Mouse (Mus musculus): ENCODE results near the gene Papss2. TPM values are rescaled to one million over a fixed set of nuclear protein-coding genes. Genes with fewer than 3 reads are reported as not detected.

The Papss2 gene
- polyA plus RNA-seq, 1 experiment from 2014 or later = 27.5 TPM

GRCm38 (mm10) chr19:32641535-32641934 is 45.9 kb downstream of the Papss2 start:
- Histone ChIP-seq H3K9ac (no peak overlapping the region), H3K27me3 (replicated peaks) (no peaks in the 10 kb centered on the region), H3K27ac (ENCODE audit: poor library complexity, severe bottlenecking) (no peak overlapping the region), H3K9me3 (replicated peaks) (0 out of 2 replicates have a peak, but pooled peaks cover 3% of the 10 kb centered on the region), H3K4me1 (replicated peaks) (peaks cover 19% of the 10 kb centered on the region), H3K36me3 (peaks cover 20% of the 10 kb centered on the region), H3K4me2 (no peak overlapping the region), H3K4me3 (no peak overlapping the region)
- 82% methylated on average over 7 of the region's 7 CpGs for WGBS
- ATAC-seq (ENCODE audit: insufficient number of reproducible peaks, low FRiP score) = no peak

GRCm38 (mm10) chr19:32641995-32642394 is 46.4 kb downstream of the Papss2 start:
- no peak overlapping the region for H3K27ac ChIP-seq (ENCODE audit: poor library complexity, severe bottlenecking)
- no peaks in the 10 kb centered on the region for H3K27me3 ChIP-seq (replicated peaks)
- peaks cover 15% of the 10 kb centered on the region for H3K4me1 ChIP-seq (replicated peaks)
- no peak overlapping the region for H3K4me3 ChIP-seq
- peaks cover 20% of the 10 kb centered on the region for H3K36me3 ChIP-seq
- H3K9me3 ChIP-seq (replicated peaks) = 0 out of 2 replicates have a peak, but pooled peaks cover 3% of the 10 kb centered on the region
- WGBS = 83% methylated on average over 8 of the region's 8 CpGs
- no peak overlapping the region for H3K9ac ChIP-seq
- ATAC-seq (ENCODE audit: insufficient number of reproducible peaks, low FRiP score) = no peak
- no peak overlapping the region for H3K4me2 ChIP-seq

GRCm38 (mm10) chr19:32643642-32644041 is 48.1 kb downstream of the Papss2 start:
- Histone ChIP-seq H3K36me3 (peaks cover 20% of the 10 kb centered on the region), H3K4me3 (no peak overlapping the region), H3K9ac (no peak overlapping the region), H3K4me2 (no peak overlapping the region), H3K27ac (ENCODE audit: poor library complexity, severe bottlenecking) (no peak overlapping the region), H3K9me3 (replicated peaks) (0 out of 2 replicates have a peak, but pooled peaks cover 3% of the 10 kb centered on the region), H3K27me3 (replicated peaks) (no peaks in the 10 kb centered on the region), H3K4me1 (replicated peaks) (peaks cover 9% of the 10 kb centered on the region)
- 85% methylated on average over 3 of the region's 3 CpGs for WGBS
- ATAC-seq (ENCODE audit: insufficient number of reproducible peaks, low FRiP score) = no peak

GRCm38 (mm10) chr19:32645939-32646338 is 50.3 kb downstream of the Papss2 start:
- Histone ChIP-seq H3K9me3 (replicated peaks) (0 out of 2 replicates have a peak, but pooled peaks cover 3% of the 10 kb centered on the region), H3K4me3 (no peak overlapping the region), H3K36me3 (peaks cover 14% of the 10 kb centered on the region), H3K27ac (ENCODE audit: poor library complexity, severe bottlenecking) (no peak overlapping the region), H3K4me1 (replicated peaks) (peaks cover 9% of the 10 kb centered on the region), H3K27me3 (replicated peaks) (no peaks in the 10 kb centered on the region), H3K4me2 (no peak overlapping the region), H3K9ac (no peak overlapping the region)
- no peak for ATAC-seq (ENCODE audit: insufficient number of reproducible peaks, low FRiP score)
- 86% methylated on average over 7 of the region's 7 CpGs for WGBS

GRCm38 (mm10) chr19:32646382-32646781 is 50.8 kb downstream of the Papss2 start:
- H3K9ac ChIP-seq = no peak overlapping the region
- peaks cover 9% of the 10 kb centered on the region for H3K4me1 ChIP-seq (replicated peaks)
- no peak for ATAC-seq (ENCODE audit: insufficient number of reproducible peaks, low FRiP score)
- H3K4me3 ChIP-seq = no peak overlapping the region
- no peaks in the 10 kb centered on the region for H3K27me3 ChIP-seq (replicated peaks)
- WGBS = 87% methylated on average over 3 of the region's 3 CpGs
- 0 out of 2 replicates have a peak, but pooled peaks cover 3% of the 10 kb centered on the region for H3K9me3 ChIP-seq (replicated peaks)
- H3K27ac ChIP-seq (ENCODE audit: poor library complexity, severe bottlenecking) = no peak overlapping the region
- no peak overlapping the region for H3K4me2 ChIP-seq
- peaks cover 14% of the 10 kb centered on the region for H3K36me3 ChIP-seq

DNA sequence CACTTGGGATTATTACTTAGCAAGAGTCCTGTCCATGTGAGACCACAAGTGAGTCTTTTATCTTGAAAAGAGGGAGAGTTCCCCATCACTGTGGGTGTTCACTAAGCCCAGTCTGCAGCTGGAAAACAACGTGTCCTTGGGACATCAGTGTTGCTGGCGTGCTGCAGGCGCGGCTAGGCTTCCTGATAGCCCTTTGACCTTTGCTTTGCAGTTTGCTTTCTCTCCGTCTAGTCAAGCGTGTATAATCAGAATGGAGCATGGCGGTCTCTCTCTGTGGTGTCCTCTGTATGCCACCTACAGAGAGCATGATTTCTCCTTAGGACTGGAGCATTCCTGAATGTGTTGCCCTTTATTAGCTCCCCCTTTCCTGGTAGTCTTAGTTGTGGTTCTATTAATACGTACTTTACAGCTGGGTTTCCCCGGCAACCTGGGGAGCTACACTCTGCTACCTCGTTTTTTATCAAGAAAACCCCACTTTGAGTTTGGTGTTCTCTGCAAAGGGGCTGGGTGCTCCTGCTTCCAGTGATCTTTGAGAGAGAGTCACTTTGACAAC is 52.5 kb downstream of the Papss2 start:
- H3K27me3 ChIP-seq (replicated peaks) = no peaks in the 10 kb centered on the region
- H3K4me2 ChIP-seq = peak overlapping the region; percentile 22
- H3K27ac ChIP-seq (ENCODE audit: poor library complexity, severe bottlenecking) = no peak overlapping the region
- WGBS = 21% methylated on average over 10 of the region's 10 CpGs
- H3K4me3 ChIP-seq = no peak overlapping the region
- H3K36me3 ChIP-seq = peaks cover 8% of the 10 kb centered on the region
- no peak overlapping the region for H3K9ac ChIP-seq
- peaks cover 9% of the 10 kb centered on the region for H3K4me1 ChIP-seq (replicated peaks)
- H3K9me3 ChIP-seq (replicated peaks) = 0 out of 2 replicates have a peak, but pooled peaks cover 3% of the 10 kb centered on the region
- ATAC-seq (ENCODE audit: insufficient number of reproducible peaks, low FRiP score) = no peak

DNA sequence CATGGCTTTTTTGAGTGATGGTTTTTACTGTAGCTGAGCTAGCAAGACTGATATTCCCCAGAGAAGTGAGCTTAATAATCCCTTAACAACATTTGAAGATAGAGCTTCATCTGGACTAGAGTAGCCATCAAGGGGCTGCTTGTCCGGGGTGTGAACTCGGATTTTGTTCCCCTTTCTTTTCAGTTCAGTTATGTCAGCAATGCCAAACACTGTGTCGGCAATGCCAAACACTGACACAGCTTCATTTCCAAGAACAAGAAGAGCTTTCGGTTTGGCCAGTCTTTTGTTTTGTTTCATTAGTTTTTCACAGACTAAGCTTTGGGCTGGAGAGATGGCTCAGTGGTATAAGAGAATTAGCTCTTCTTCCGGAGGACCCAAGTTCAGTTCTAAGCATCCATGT is 55.5 kb downstream of the Papss2 start:
- ATAC-seq (ENCODE audit: insufficient number of reproducible peaks, low FRiP score) = no peak
- no peaks in the 10 kb centered on the region for H3K27me3 ChIP-seq (replicated peaks)
- no peak overlapping the region for H3K27ac ChIP-seq (ENCODE audit: poor library complexity, severe bottlenecking)
- no peak overlapping the region for H3K4me3 ChIP-seq
- no peak overlapping the region for H3K9ac ChIP-seq
- no peaks in the 10 kb centered on the region for H3K36me3 ChIP-seq
- no peak overlapping the region for H3K4me2 ChIP-seq
- WGBS = 85% methylated on average over 5 of the region's 5 CpGs
- H3K9me3 ChIP-seq (replicated peaks) = no peaks in the 10 kb centered on the region
- peaks cover 9% of the 10 kb centered on the region for H3K4me1 ChIP-seq (replicated peaks)

GRCm38 (mm10) chr19:32653122-32653521 is 57.5 kb downstream of the Papss2 start:
- no peak for ATAC-seq (ENCODE audit: insufficient number of reproducible peaks, low FRiP score)
- 77% methylated on average over 5 of the region's 5 CpGs for WGBS
- peaks cover 5% of the 10 kb centered on the region for H3K4me1 ChIP-seq (replicated peaks)
- H3K36me3 ChIP-seq = no peaks in the 10 kb centered on the region
- H3K9me3 ChIP-seq (replicated peaks) = no peaks in the 10 kb centered on the region
- no peak overlapping the region for H3K27ac ChIP-seq (ENCODE audit: poor library complexity, severe bottlenecking)
- H3K27me3 ChIP-seq (replicated peaks) = no peaks in the 10 kb centered on the region
- no peak overlapping the region for H3K4me2 ChIP-seq
- H3K9ac ChIP-seq = no peak overlapping the region
- no peak overlapping the region for H3K4me3 ChIP-seq

GRCm38 (mm10) chr19:32653630-32654362 is 58.2 kb downstream of the Papss2 start:
- no peak for ATAC-seq (ENCODE audit: insufficient number of reproducible peaks, low FRiP score)
- WGBS = 60% methylated on average over 7 of the region's 7 CpGs
- Histone ChIP-seq H3K4me1 (replicated peaks) (no peaks in the 10 kb centered on the region), H3K9me3 (replicated peaks) (no peaks in the 10 kb centered on the region), H3K36me3 (no peaks in the 10 kb centered on the region), H3K4me3 (no peak overlapping the region), H3K9ac (no peak overlapping the region), H3K27ac (ENCODE audit: poor library complexity, severe bottlenecking) (no peak overlapping the region), H3K27me3 (replicated peaks) (no peaks in the 10 kb centered on the region), H3K4me2 (no peak overlapping the region)

- peaks cover 17% of the 10 kb centered on the region for H3K36me3 ChIP-seq
- no peak overlapping the region for H3K4me3 ChIP-seq
- H3K27ac ChIP-seq (ENCODE audit: poor library complexity, severe bottlenecking) = no peak overlapping the region
- no peaks in the 10 kb centered on the region for H3K9me3 ChIP-seq (replicated peaks)
- ATAC-seq (ENCODE audit: insufficient number of reproducible peaks, low FRiP score) = no peak
- no peak overlapping the region for H3K9ac ChIP-seq
- H3K4me2 ChIP-seq = no peak overlapping the region
- no peaks in the 10 kb centered on the region for H3K4me1 ChIP-seq (replicated peaks)
- WGBS = 72% methylated on average over 5 of the region's 5 CpGs
- H3K27me3 ChIP-seq (replicated peaks) = no peaks in the 10 kb centered on the region
These were observed 63.8 kb downstream of the Papss2 start for GRCm38 (mm10) chr19:32659346-32659745.

GRCm38 (mm10) chr19:32662936-32663335 is 67.3 kb downstream of the Papss2 start:
- no peaks in the 10 kb centered on the region for H3K27me3 ChIP-seq (replicated peaks)
- no peak overlapping the region for H3K27ac ChIP-seq (ENCODE audit: poor library complexity, severe bottlenecking)
- peaks cover 30% of the 10 kb centered on the region for H3K36me3 ChIP-seq
- H3K4me2 ChIP-seq = no peak overlapping the region
- H3K4me3 ChIP-seq = no peak overlapping the region
- no peak for ATAC-seq (ENCODE audit: insufficient number of reproducible peaks, low FRiP score)
- H3K9me3 ChIP-seq (replicated peaks) = no peaks in the 10 kb centered on the region
- no peaks in the 10 kb centered on the region for H3K4me1 ChIP-seq (replicated peaks)
- no peak overlapping the region for H3K9ac ChIP-seq
- WGBS = 87% methylated on average over 6 of the region's 6 CpGs
